Mouse (Mus musculus) macrophage (primary cell): ENCODE data around the gene Cuedc1. TPM values are rescaled to one million over a fixed set of nuclear protein-coding genes. Genes with fewer than 3 reads are reported as not detected.

Experiments used
- H3K27ac ChIP-seq: fragments of 350-480 bp; formaldehyde crosslinking; 2 replicates; pipeline ENCODE4 v1.9.0; 2021
- H3K36me3 ChIP-seq: fragments of 350-480 bp; formaldehyde crosslinking; 2 replicates; pipeline ENCODE4 v1.9.0; 2021; ENCODE audit errors: inconsistent target
- H3K4me3 ChIP-seq: fragments of 350-480 bp; formaldehyde crosslinking; 2 replicates; pipeline ENCODE4 v1.9.0; 2021; ENCODE audit errors: inconsistent target
- H3K79me2 ChIP-seq: fragments of 350-480 bp; formaldehyde crosslinking; 2 replicates; pipeline ENCODE4 v1.9.0; 2021; ENCODE audit errors: inconsistent target
- WGBS: methylation state at CpG from one replicate; pipeline ENCODE4 v1.1.7; 2026; ENCODE audit warnings: inconsistent platforms; ENCODE audit not compliant: missing documents; 5-methylcytosine and 5-hydroxymethylcytosine counted together
- polyA plus RNA-seq: library from polyadenylated mRNA; stranded (reverse); fragments of 250-400 nt; gene quantifications from 3 replicates; pipeline ENCODE4 v1.2.4, GENCODE M21; 2018; ENCODE audit warnings: inconsistent platforms

The Cuedc1 gene
- polyA plus RNA-seq, 1 experiment from 2014 or later: 0.95 TPM

DNA sequence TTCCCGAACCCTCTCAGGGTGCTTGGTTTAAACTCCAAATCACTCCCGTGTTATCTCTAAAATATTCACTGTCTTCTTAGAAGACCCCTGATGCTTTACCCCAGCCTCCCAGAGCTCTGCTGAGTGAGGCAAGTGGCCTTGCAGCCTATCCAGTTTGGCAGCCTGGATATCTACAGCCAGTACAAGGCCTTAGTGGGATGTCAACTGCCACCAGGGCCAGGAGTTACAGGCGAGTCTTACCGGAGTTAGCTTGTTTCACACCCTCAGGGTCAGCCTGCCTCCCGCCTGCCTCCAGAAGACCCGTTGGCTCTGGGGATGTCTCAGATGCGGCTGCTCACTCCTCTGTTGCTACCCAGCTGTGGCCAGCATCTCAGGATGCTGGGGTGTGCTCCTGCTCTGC is 120.7 kb downstream of the Cuedc1 start:
- H3K4me3 ChIP-seq: no peak overlapping the region
- H3K36me3 ChIP-seq: no peaks in the 10 kb centered on the region
- 94% methylated on average over 7 of the region's 7 CpGs for WGBS
- no peak overlapping the region for H3K27ac ChIP-seq
- H3K79me2 ChIP-seq: no peaks in the 10 kb centered on the region

DNA sequence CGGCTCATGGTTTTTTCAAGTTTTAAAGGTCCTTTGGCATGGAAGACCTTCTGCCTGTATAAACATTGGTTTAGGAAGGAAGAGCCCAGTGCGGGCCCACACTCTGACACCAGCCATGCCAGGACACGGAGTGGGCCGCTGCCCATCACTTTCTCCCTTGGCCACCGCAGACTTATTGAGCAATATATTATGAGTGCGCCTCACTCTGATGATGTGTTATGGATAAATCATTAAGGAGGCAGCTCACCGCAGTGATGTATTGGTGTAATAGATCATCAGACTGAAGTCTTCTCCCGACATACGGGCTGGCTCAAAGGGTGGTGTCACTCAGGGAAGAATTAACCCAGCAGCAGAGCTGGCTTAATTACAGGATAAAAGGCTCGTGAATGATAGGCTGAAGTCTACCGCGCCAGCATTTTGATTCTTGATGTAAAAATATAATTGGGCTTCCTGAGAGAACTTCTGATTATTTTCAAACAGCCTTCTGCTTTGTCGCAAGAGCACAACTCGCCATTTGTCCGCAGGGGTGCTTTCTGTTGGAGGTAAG is 124.1 kb downstream of the Cuedc1 start:
- Histone ChIP-seq H3K27ac (no peak overlapping the region), H3K4me3 (no peak overlapping the region), H3K36me3 (no peaks in the 10 kb centered on the region), H3K79me2 (no peaks in the 10 kb centered on the region)
- WGBS: 96% methylated on average over 15 of the region's 15 CpGs

DNA sequence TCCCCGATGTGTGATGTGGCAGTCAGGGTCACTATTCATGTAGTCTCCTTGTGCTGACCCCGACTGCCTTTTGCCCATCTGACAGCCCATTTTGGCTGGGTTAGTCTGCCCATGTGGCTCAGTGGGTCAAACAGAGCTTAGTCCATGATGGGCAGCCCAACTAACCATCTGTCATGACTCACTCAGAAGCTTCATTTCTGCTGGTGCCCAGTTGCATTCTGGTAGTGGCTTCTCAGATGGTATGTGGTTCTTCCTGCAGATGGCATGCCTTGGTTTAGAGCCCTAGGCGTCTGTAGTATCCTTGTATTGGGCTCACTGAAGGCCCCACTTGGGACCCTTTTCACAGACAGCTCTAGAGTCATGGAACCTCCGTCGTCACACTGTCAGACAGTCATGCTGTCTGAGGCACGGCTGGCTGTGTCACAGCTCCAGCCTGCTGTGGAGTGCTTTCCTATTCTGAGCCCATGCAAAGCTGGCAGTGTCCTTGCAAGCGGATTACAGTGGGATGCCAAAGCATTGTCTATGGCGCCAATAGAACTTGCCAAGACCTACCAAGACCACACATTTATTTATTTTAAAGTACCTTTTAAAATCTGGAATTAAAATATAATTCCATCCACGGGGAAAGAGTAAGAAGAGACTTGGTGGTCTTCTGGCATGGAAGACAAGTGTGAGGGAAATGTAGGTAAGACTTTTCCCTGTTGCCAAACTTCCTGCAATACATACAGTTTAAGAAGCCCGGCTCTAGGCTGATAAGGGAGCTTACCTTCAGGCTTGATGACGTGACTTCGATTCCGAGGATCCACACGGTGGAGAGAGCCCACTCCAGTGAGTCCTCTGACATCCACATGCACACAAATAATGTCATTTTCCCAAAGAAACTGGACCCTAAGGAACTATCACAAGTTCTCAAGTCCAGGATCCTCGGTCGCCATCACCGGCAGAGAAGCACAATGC is 129.4 kb downstream of the Cuedc1 start:
- WGBS: 92% methylated on average over 17 of the region's 17 CpGs
- no peak overlapping the region for H3K27ac ChIP-seq
- no peaks in the 10 kb centered on the region for H3K36me3 ChIP-seq
- H3K4me3 ChIP-seq: no peak overlapping the region
- H3K79me2 ChIP-seq: no peaks in the 10 kb centered on the region

DNA sequence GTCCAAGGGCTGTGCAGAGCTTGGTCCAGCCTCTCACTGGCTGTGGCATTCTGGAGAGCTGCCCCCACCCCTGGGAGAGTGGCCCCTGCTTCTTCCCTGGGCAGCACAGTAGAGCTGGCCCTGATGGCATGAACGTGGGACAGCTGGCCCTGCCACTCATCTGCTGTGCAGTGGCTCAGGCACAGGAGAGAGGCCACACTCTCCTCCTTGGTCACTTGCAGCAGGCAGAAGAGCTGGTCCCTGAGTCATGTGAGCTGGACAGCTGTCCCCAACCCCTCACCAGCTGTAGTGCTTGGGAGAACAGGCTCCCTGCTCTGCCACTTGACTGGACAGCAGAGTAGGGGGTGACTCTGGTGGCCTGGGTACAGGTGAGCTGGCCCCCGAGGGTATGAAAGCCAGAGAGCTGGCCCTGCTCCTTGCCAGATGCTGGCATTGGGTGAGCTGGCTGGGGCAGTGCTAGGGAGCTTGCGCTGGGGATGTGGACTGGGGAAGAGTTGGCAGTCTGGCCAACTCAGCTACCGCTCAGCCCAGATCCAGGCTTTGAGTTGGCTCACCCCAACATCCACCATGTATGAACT is 133.4 kb downstream of the Cuedc1 start:
- no peaks in the 10 kb centered on the region for H3K36me3 ChIP-seq
- 83% methylated on average over 4 of the region's 4 CpGs for WGBS
- no peak overlapping the region for H3K4me3 ChIP-seq
- H3K27ac ChIP-seq: no peak overlapping the region
- H3K79me2 ChIP-seq: no peaks in the 10 kb centered on the region

DNA sequence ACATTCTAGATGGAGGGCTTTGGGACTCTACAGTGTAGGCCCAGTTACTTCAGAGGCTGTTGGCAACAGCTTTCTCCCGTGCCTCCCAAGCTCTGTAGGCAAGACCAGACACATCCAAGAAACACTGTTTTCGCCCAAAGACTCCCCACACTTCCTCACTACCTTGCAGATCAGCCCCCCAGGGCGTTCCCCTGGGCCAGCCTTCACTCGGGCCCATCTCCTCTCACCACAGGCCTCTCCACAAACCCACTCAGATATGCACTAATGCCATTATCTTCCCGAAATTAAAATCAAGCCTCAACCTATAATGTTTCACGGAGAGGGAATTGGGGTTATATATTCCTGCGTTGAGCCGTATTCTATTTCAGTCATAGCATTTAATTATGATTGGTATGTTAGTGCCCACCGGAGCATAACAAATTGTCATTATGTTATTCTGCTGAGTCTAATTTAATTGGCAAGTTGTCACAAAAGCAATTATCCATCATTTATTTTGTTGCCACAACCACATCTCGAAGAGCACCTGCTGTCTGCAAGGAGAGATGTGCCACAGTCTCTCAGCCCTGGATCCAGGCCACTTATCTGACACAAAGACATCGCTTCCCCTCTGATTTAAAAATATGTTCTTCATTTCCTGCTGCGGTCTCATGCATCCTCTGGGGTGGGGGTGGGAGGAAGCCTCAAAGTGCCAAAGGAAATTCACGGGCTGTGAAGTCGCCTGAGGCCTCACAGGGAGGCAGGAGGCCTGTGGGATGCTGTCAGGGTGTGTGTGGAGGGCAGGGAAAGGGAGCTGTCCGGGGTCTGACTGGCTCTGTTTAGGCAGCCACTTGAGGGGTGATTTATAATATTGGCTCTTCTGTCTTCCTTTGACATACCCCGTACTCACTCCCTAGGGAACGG is 135.9 kb downstream of the Cuedc1 start:
- Histone ChIP-seq H3K79me2 (no peaks in the 10 kb centered on the region), H3K36me3 (no peaks in the 10 kb centered on the region), H3K4me3 (peak overlapping the region; percentile 18; the same call in 1 of the 2 replicates), H3K27ac (peak overlapping the region; percentile 94)
- 7% methylated on average over 16 of the region's 17 CpGs for WGBS

DNA sequence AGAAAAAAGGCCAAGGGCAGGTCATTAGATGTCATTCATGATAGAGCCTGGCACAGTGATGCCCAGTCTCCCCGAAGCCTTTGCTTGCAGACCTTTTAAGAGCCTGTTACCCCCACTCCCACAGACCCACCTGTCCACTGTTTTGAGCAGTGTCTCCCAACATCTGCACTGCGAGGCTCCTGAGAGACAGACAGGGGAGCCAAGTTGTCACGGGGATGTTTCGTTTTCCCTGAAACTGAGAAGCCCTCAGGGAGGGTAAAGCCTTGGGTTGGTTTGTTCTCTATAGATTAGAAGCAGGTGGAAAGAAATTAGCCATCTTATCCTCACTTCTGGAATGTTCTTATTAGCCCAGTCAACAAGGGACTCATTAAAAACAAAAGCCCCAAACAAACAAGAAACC is 136.9 kb downstream of the Cuedc1 start:
- Histone ChIP-seq H3K27ac (peak overlapping the region; percentile 94), H3K79me2 (no peaks in the 10 kb centered on the region), H3K4me3 (peak overlapping the region; percentile 18), H3K36me3 (no peaks in the 10 kb centered on the region)
- WGBS: 20% methylated on average over 4 of the region's 4 CpGs

DNA sequence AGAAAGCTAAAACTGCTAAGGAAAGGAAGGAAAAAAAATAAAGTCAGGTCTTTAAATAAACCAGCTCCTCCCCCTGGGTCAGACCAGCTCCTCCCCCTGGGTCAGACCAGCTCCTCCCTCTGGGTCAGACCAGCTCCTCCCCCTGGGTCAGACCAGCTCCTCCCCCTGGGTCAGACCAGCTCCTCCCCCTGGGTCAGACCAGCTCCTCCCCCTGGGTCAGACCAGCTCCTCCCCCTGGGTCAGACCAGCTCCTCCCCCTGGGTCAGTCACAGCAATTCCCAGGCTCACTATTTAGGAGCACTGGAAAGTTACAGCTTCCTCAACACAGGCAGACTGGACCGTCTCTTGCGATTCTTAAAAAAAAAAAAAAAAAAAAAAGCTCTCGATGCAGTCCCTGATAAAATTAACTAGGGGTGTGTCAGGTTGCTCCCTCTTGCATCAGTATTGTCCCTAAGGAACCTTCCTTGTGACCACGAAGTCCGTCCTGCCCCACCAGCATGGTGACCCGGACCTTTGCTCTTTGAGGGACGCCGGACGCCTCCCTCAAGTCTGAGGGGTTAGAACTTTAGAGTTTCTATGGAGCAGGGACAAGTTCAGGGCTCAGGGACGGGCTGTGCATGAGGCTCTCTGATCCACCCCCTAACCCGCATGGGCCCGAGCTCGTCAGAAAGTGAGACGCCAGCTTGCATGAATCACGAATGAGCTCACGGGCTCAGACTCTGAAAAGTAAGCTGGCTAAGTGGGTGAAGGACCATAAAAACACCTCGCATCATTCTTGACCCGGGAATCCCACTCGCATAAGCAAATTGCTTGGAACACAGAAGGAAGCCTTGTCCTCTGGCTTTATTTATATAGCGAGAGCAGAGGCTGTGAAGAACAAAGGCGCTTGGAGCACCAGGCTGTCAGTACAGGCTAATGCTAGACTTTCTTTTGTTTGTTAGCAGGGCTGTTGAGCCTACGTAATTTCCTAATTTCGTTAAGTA is 137.7 kb downstream of the Cuedc1 start:
- Histone ChIP-seq H3K36me3 (no peaks in the 10 kb centered on the region), H3K27ac (peak overlapping the region; percentile 94), H3K4me3 (peak overlapping the region; percentile 18; the same call in 1 of the 2 replicates), H3K79me2 (no peaks in the 10 kb centered on the region)
- 64% methylated on average over 23 of the region's 23 CpGs for WGBS

DNA sequence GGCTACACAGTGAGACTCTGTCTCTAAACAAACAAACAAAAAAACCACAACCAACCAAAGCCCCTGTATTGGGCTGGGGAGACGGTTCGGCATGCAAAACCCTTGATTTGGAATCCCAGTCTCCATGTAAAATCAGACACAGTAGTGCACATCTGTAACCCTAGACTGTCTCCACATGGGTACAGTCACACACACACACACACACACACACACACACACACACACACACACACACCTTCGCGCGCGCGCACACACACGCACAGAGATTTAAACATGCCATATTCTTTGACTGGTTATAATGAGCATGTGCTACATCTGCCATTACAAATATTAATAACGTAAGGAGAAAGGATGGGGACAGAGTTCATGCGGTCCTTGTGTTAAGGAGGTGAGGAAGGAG is 142.4 kb downstream of the Cuedc1 start:
- Histone ChIP-seq H3K79me2 (no peaks in the 10 kb centered on the region), H3K27ac (no peak overlapping the region), H3K36me3 (no peaks in the 10 kb centered on the region), H3K4me3 (no peak overlapping the region)
- WGBS: 100% methylated on average over 10 of the region's 10 CpGs

DNA sequence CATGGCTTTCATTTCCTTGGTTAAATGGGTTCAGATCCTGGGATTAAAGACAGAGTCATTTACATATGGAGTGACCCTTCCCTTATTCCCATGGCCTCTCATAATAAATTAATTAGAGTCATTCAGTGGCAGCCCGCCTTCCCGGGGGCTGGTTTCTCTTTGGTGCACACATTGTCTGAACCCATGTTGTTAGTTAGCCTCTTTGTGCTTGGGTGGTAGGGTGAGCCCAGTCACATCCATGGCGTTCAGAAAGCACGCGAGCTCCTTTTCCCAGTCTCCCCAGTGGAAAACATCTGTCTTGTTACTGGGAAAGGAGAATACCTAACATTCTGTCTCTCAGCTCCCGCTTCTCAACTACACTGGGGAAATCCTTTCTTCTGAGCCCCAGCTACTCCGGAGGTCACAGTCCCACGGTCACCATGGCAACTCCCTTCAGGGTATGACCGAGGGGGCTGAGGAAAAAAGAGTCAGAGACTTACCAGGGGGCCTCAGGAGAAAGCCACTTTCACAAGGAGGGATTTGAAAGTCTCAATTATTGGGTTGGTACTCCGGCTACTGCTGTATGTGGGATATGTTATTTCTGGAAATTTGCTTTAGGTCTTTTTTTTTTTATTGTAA is 143.0 kb downstream of the Cuedc1 start:
- no peak overlapping the region for H3K4me3 ChIP-seq
- H3K36me3 ChIP-seq: no peaks in the 10 kb centered on the region
- 85% methylated on average over 10 of the region's 10 CpGs for WGBS
- no peak overlapping the region for H3K27ac ChIP-seq
- no peaks in the 10 kb centered on the region for H3K79me2 ChIP-seq

DNA sequence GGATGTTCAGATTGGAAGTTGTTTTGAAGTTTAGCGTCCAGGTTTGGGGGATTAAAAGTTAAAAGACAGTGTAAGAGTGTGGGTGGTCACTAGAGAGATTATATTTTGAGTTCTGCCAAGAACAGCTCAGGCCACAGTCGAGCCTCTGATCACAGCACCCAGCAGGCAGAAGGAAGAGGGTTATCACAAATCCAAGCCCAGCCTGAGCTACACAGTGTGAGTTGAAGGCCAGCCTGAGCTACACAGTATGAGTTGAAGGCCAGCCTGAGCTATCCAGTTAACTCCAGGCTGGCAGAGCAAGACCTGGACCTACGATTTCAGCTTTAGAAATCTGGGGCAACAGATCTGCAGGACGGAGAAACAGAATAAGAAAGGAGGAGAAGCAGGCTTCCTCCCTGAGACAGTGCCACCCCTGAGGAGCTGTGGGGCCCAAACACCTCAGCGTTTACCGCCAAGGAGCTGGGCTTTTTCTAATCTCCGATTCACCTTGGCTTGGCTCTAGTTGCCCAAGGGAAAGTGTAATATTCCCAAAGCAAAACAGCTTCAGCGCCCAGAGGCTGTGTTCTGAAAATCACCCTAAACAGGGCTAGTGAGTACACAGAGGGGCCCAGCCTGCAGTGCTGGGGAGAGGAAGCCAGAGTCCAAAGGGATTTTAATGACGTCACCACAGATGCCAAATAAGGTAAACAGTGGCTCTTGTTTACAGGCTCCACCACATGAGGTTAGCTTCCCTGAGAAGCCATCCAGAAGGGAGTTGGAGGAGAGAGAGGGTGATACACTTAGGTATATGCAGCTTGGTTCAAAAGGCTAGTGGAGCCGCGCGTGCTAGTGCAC is 143.8 kb downstream of the Cuedc1 start:
- 90% methylated on average over 12 of the region's 12 CpGs for WGBS
- H3K27ac ChIP-seq: no peak overlapping the region
- H3K4me3 ChIP-seq: no peak overlapping the region
- H3K79me2 ChIP-seq: no peaks in the 10 kb centered on the region
- no peaks in the 10 kb centered on the region for H3K36me3 ChIP-seq
